Mouse (Mus musculus) frontal cortex, postnatal 14 days (tissue): ENCODE measurements around the gene Slc12a3.

Experiments used
- DNase-seq, 2 experiments: peaks; one replicate each; pipeline ENCODE4 v3.0.0; 2022; ENCODE audit warnings: low spot score in 2 of 2

The Slc12a3 gene

DNA sequence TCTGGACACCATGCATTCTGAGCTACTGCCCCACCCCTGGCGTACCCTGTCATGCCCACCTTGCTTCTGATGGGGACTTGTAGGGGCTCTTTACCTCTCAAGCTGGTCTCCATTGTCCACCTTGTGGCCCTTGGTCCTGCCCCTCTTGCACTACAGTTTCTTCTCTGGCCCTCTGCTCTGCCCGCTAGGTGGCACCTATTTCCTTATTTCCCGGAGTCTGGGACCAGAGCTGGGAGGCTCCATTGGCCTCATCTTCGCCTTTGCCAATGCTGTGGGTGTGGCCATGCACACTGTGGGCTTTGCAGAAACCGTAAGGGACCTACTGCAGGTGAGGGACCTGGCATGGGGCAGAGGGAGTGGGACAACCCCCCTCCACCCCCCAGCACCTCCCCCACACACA, 4.3 kb downstream of the Slc12a3 start:
- DNase-seq, result no peak

GRCm38 (mm10) chr8:94337559-94337958, 8.6 kb downstream of the Slc12a3 start:
- DNase-seq, result no peak

DNA sequence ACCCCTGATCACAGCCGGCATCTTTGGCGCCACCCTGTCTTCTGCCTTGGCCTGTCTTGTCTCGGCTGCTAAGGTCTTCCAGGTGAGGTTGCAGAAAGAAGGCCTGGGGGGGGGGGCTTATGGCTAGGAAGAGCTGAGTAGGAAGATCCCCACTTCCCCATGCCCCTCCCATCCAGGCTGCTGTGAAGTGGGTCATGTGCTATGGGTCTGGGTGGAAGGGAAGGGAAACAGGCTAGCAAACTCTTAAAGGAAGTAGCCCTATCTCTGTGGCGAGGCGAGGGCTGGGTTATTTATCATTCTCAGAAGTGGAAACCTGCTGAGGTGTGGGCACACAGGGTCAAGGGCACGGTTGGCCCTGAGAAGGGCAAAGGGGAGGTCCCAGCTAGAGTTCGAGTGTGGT, 11.8 kb downstream of the Slc12a3 start:
- DNase-seq, result no peak

- no peak for DNase-seq
These were observed 13.7 kb downstream of the Slc12a3 start for GRCm38 (mm10) chr8:94342691-94343090.

- DNase-seq, result peak; percentile 64 to 76
These were observed 14.3 kb downstream of the Slc12a3 start for GRCm38 (mm10) chr8:94343290-94343689.

DNA sequence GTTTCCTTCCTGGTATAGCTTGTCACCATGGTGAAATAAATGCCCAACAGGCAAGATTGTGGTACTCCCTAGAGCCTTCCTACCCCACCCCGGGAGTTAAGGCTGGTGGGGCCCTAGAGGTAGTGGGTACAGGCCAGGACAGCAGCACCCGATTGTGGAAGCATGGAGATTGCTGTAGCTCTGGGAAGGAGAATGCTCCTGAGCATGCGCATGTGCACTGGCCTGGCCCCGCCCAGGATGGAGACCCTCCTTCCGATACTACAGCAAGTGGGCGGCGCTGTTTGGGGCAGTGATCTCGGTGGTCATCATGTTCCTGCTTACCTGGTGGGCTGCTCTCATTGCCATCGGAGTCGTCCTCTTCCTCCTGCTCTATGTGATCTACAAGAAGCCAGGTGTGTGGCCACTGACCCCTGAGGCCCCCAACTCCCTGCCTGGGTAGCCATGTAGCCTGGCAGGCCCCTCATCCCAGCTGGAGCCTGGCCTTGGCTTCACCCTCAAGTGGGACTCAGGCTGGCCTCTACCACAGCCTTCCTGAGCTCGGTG, 14.8 kb downstream of the Slc12a3 start:
- DNase-seq, result no peak

GRCm38 (mm10) chr8:94345657-94346056, 16.7 kb downstream of the Slc12a3 start:
- no peak for DNase-seq

DNA sequence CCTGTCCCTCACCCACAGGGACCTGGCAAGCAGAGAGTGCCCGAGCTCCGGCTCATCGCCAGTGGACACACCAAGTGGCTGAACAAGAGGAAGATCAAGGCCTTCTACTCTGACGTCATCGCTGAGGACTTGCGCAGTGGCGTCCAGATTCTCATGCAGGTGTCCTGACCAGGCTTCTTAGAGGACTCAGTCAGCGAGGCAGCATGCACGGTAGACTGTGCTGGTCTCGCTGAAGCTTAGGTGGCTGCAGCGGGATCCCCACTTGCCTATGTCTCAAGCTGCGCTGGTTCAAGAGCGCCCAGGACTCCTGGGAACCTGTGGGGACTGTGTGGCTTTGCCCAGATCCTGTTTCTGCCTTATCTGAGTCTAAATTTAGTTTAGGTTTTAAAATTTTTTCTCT, 17.3 kb downstream of the Slc12a3 start:
- no peak for DNase-seq

DNA sequence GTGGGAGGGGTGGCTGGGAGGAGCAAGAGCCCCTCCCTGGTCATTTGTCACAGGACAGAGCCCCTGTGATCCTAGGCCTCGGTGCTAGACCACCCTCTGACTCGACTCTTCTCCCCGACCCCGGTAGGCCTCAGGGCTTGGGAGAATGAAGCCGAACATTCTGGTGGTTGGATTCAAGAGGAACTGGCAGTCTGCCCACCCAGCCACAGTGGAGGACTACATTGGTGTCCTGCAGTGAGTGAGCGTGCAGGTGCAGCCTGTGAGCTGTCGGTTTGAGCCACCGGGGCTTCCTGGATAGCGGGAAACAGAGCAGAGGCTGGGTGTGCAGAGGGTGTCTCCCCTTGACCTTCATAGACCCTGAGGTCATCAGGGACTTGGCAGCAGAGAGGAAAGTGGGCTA, 19.4 kb downstream of the Slc12a3 start:
- no peak for DNase-seq

DNA sequence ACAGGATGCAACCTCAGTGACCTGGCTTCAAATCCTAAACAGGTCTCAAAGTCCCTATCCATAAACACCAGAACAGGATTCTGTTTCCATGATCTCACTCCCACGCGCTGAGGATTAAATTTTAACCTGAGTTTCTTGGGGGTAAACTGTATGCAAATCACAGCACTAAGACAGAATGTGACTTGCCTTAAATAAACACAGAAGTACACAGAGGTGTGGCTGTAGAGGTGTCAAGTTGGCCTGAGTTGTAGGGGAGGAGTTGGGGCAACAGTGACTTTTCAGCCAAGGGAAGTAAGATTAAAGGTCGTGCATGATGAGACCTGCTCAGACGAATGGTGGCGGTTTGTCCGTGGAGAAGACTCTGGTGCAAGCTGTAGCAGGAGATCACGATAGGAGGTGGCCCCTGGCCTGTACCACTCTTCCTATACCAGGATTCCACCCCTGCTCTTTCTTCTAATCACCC, 25.1 kb downstream of the Slc12a3 start:
- DNase-seq, result no peak

GRCm38 (mm10) chr8:94354571-94354970, 25.6 kb downstream of the Slc12a3 start:
- DNase-seq, result no peak

DNA sequence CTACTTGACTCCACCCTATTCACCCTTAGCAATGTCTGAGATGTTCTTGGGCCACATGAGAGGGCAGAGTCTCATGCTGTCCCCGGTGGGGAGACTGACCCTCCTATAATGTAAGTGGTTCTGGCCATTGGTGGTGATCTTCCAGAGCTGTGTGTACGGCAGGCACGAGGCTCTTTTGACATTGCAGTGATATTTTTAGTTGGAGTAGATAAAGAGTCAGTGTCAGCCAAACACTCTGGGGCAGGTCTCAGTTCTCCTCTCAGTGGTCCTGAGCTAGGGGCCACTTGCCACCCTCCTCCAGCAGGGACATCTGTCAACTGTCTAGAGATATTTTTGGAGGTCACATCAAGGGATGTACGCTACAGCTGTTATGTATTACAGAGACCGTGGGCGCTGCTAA, 28.2 kb downstream of the Slc12a3 start:
- DNase-seq, result no peak

DNA sequence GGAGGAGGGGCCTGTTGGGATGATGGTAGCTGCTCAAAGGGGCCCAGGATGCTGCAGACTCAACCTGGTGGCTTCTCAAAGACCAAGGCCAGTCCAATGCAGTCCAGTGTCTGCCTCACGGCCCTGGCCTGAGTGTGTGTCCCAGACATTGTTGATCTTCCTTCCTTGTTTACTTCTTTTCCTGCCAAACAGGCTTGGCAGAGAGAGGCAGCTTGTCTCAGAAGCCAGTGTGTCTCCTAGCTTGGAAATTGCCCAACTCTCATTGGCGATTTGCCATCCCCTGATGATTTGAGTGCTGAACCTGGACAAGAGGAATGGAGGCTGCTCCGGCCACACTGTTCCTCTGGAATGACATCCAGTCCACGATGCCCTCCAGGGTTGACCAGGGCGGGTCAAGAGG, 29.5 kb downstream of the Slc12a3 start:
- peak; percentile 40 to 46 for DNase-seq

GRCm38 (mm10) chr8:94361774-94362431, 32.9 kb downstream of the Slc12a3 start:
- no peak for DNase-seq

DNA sequence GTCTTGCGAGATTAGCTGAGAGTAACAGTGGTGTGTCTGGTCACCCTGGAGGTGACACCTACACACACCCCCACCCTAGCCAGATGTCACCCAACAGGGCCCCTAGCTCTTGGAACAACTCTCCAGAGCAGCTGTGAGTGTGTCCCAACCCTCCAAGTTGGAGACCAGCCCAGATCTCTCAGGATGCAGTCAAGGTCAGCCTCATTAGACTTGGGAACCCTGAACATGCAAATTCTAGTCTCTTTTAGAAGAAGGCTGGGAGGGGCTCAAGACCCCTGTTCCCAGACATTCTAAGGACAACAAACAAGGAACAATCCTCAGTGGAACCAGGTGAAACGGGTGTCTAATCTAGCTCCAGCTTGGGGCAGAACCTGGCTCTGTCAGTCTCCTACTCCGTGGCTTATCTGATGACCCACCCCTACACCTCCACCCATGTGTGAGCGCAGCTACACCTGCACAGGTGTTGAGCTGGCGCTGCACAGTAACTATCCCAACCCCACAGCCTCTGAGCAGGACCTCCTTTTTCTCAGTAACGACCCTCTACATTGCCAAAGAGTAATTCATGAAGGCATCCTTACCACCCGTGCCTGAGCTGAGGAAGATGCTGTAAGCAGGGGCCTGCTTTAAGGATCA, 33.7 kb downstream of the Slc12a3 start:
- DNase-seq, result no peak

DNA sequence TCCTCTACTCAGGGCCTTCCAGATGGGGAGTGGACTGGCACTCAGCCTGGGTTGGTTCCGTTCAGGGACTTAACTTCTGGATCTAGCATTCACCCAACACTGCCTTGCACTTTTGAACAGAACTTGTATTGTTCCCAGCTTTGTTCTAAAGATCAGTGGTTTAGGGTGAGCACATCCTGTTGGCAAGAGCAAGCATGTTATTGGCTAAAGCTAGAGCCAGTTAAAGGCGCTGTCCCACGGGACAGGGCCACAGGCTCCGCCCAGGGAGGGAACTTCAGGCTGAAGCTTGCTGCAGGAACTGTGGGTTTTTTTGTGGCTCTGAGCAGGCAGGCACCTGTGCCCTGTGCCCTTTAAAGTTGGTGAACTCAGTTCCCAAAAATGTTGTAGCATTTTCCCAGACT, 34.3 kb downstream of the Slc12a3 start:
- no peak for DNase-seq

GRCm38 (mm10) chr8:94363906-94364305, 34.9 kb downstream of the Slc12a3 start:
- no peak for DNase-seq

GRCm38 (mm10) chr8:94364686-94365312, 35.8 kb downstream of the Slc12a3 start:
- DNase-seq, result no peak

DNA sequence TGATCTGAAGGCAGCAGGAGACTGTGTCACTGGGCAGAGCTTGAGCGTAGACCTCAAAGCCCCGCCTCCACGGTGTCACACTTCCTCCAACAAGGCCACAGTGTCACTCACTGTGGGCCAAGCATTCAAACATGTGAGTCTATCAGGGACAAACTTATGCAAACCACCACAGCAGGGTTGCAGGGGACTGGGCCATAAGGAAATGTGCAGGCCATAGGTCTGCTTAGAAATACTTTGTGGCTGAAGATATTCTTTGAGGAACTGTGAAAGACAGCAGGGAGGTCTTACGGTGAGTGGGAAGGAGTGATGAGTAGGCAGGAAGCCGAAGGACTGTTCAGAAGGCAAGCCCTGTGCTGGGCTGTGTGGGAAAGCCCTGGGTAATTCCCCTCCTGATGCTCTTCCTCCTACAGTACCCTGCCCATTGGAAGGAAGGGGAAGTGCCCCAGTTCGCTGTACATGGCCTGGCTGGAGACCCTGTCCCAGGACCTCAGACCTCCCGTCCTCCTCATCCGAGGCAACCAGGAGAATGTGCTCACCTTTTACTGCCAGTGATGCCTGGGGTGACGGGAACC, 36.5 kb downstream of the Slc12a3 start:
- DNase-seq, result no peak

GRCm38 (mm10) chr8:94370839-94371238, 41.8 kb downstream of the Slc12a3 start:
- DNase-seq, result no peak

GRCm38 (mm10) chr8:94372955-94373599, 44.1 kb downstream of the Slc12a3 start:
- DNase-seq, result no peak

DNA sequence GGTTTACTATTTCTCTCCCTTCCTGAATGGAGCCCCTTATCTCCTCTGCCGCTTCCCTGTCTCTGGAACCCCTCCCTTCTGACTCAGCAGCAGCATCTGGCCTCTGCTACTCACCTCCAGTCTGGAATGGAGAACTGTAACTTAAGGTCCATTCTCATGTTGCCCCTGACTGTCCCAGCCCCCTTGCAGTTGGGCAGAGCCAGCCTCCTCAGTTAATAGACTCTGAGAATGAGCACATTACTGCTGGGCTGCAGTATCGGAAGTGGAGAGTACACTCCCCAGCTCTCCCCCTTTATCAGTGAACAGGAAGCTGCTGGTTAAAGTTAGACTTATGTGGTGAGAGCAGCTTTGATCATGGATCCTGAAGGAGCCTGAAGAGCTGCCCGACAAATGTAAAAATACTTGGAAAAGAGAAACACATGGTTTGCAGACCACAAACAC, 46.6 kb downstream of the Slc12a3 start:
- DNase-seq, result no peak
